Mouse (Mus musculus) bone marrow macrophage, adult 2 months (primary cell): ENCODE measurements around the gene Prss44. TPM values are rescaled to one million over a fixed set of nuclear protein-coding genes. Genes with fewer than 3 reads are reported as not detected.

Experiments
- H3K27ac ChIP-seq: 2 replicates; pipeline ENCODE4 v1.5.1; 2012; ENCODE audit warnings: low read depth, low read length; ENCODE audit not compliant: insufficient read depth
- H3K4me1 ChIP-seq: 2 replicates; pipeline ENCODE4 v1.6.1; 2012; ENCODE audit warnings: low read length; ENCODE audit not compliant: control insufficient read depth, insufficient read depth
- H3K4me3 ChIP-seq: 2 replicates; pipeline ENCODE4 v1.5.1; 2012; ENCODE audit warnings: mild to moderate bottlenecking, low read length, moderate library complexity; ENCODE audit not compliant: insufficient read depth
- CTCF ChIP-seq: IDR thresholded peaks from 2 replicates; pipeline ENCODE4 v1.5.1; 2012; ENCODE audit warnings: low read depth, mild to moderate bottlenecking, low read length, moderate library complexity
- POLR2A ChIP-seq: IDR thresholded peaks from 2 replicates; pipeline ENCODE4 v1.6.1; 2012; ENCODE audit warnings: mild to moderate bottlenecking, low read depth, low read length, borderline replicate concordance
- polyA plus RNA-seq: library from polyadenylated mRNA; stranded (reverse); fragments of >200 nt; gene quantifications from 2 replicates; pipeline ENCODE4 v1.2.4, GENCODE M21; 2012; ENCODE audit not compliant: missing spikeins, insufficient read depth, insufficient read length

Gene Prss44
- polyA plus RNA-seq, 1 experiment: not detected

GRCm38 (mm10) chr9:110855903-110856302 lies 42.1 kb downstream of the Prss44 start:
- Histone ChIP-seq H3K4me1 (peaks cover 22% of the 10 kb centered on the region), H3K4me3 (no peak overlapping the region), H3K27ac (no peak overlapping the region)
- no peak for TF ChIP-seq POLR2A
- TF ChIP-seq CTCF: no peak

- peak overlapping the region; percentile 46 for H3K27ac ChIP-seq
- no peak overlapping the region for H3K4me3 ChIP-seq
- no peak for TF ChIP-seq POLR2A
- no peak for TF ChIP-seq CTCF
- peaks cover 23% of the 10 kb centered on the region for H3K4me1 ChIP-seq
These were observed 43.1 kb downstream of the Prss44 start for GRCm38 (mm10) chr9:110856920-110857319.

- Histone ChIP-seq H3K4me3 (no peak within 1 kb of the TSS), H3K4me1 (peaks cover 27% of the 10 kb centered on the region), H3K27ac (peak within 1 kb of the TSS; percentile 46)
- no peak for TF ChIP-seq CTCF
- TF ChIP-seq POLR2A: no peak
These were observed 44.1 kb downstream of the Prss44 start, which contains the start of gene Prss50 for GRCm38 (mm10) chr9:110857781-110858472. TSS of gene Prss50 (plus strand) at chr9:110857967.

- H3K4me3 ChIP-seq: no peak overlapping the region
- H3K4me1 ChIP-seq: peaks cover 27% of the 10 kb centered on the region
- no peak for TF ChIP-seq CTCF
- TF ChIP-seq POLR2A: no peak
- H3K27ac ChIP-seq: no peak overlapping the region
These were observed 44.7 kb downstream of the Prss44 start for GRCm38 (mm10) chr9:110858523-110858922.

GRCm38 (mm10) chr9:110858967-110859596 lies 45.3 kb downstream of the Prss44 start:
- no peak overlapping the region for H3K4me3 ChIP-seq
- no peak overlapping the region for H3K27ac ChIP-seq
- peaks cover 27% of the 10 kb centered on the region for H3K4me1 ChIP-seq
- TF ChIP-seq CTCF (no peak), POLR2A (no peak)

GRCm38 (mm10) chr9:110871030-110871429 lies 57.2 kb downstream of the Prss44 start:
- H3K4me1 ChIP-seq: no peaks in the 10 kb centered on the region
- TF ChIP-seq POLR2A (no peak), CTCF (peak; percentile 76)
- no peak overlapping the region for H3K27ac ChIP-seq
- no peak overlapping the region for H3K4me3 ChIP-seq

Other genes with a start within 250 kb of the Prss44 start
- gene Nradd, start 189.5 kb upstream of the Prss44 start, polyA plus RNA-seq: 6.8 and 10.0 TPM in 2 replicates
- gene Nbeal2, start 159.8 kb upstream of the Prss44 start, polyA plus RNA-seq: 50.4 and 51.9 TPM in 2 replicates
- gene Ccdc12, start 157.5 kb upstream of the Prss44 start, polyA plus RNA-seq: 134 and 143 TPM in 2 replicates
- gene Myl3, start 72.1 kb upstream of the Prss44 start, polyA plus RNA-seq: not detected in 2 replicates
- 0.34 TPM in 1 of 2 replicates, not detected in the other for gene Pth1r, start 66.8 kb upstream of the Prss44 start, polyA plus RNA-seq
- gene Prss42, start 15.8 kb upstream of the Prss44 start, polyA plus RNA-seq: not detected in 2 replicates
- not detected in 2 replicates for gene Prss43, start 12.7 kb downstream of the Prss44 start, polyA plus RNA-seq
- not detected in 2 replicates for gene Prss45, start 20.6 kb downstream of the Prss44 start, polyA plus RNA-seq
- gene Prss46, start 30.5 kb downstream of the Prss44 start, polyA plus RNA-seq: not detected in 2 replicates
- not detected in 2 replicates for gene Prss50, start 44.0 kb downstream of the Prss44 start, polyA plus RNA-seq
- 12.6 and 16.4 TPM in 2 replicates for gene Als2cl, start 65.9 kb downstream of the Prss44 start, polyA plus RNA-seq
- not detected in 2 replicates for gene Tmie, start 66.1 kb downstream of the Prss44 start, polyA plus RNA-seq
- gene Fam240a, start 102.9 kb downstream of the Prss44 start, polyA plus RNA-seq: not detected in 2 replicates
- gene Tdgf1, start 132.2 kb downstream of the Prss44 start, polyA plus RNA-seq: not detected in 2 replicates
- gene Lrrc2, start 137.6 kb downstream of the Prss44 start, polyA plus RNA-seq: 0.15 TPM in 1 of 2 replicates, not detected in the other
- not detected in 2 replicates for gene Rtp3, start 176.6 kb downstream of the Prss44 start, polyA plus RNA-seq
- gene Ltf, start 205.3 kb downstream of the Prss44 start, polyA plus RNA-seq: 2.7 and 3.6 TPM in 2 replicates
- gene Ccrl2, start 243.5 kb downstream of the Prss44 start, polyA plus RNA-seq: 5.8 and 7.2 TPM in 2 replicates